Mouse (Mus musculus): ENCODE measurements around the gene Rassf2.

- TF ChIP-seq EP300 (IDR thresholded peaks at IDR 0.05; ENCODE audit: low read depth) (no peak), CTCF (IDR thresholded peaks at IDR 0.05; ENCODE audit: low read depth) (no peak)
Measured at GRCm38 (mm10) chr2:132049491-132049890, 19.4 kb upstream of the Rassf2 start.
